Mouse (Mus musculus) kidney, embryonic 15.5 days (tissue): Measurements from ENCODE around the gene I830077J02Rik. TPM values are rescaled to one million over a fixed set of nuclear protein-coding genes. Genes with fewer than 3 reads are reported as not detected.
A peak's percentile ranks its signal among the peaks of the same experiment; 100 is the strongest.

Source experiments
- ATAC-seq: fragments of 200-750 bp; cut with Nextera tagmentation; replicated peaks from 2 replicates; pipeline ENCODE4 v1.8.0; 2017; ENCODE audit warnings: moderate TSS enrichment; ENCODE audit not compliant: low FRiP score
- H3K27ac ChIP-seq: fragments of 300-500 bp; sonication (generic); 2 replicates; pipeline ENCODE4 v1.5.1; 2015; ENCODE audit warnings: mild to moderate bottlenecking, inconsistent platforms
- H3K27me3 ChIP-seq: fragments of 300-500 bp; sonication (generic); 2 replicates; pipeline ENCODE4 v1.6.1; 2015; ENCODE audit warnings: inconsistent platforms
- H3K36me3 ChIP-seq: fragments of 300-500 bp; sonication (generic); 2 replicates; pipeline ENCODE4 v1.6.1; 2015; ENCODE audit warnings: inconsistent platforms
- H3K4me1 ChIP-seq: fragments of 300-500 bp; sonication (generic); 2 replicates; pipeline ENCODE4 v1.6.1; 2015; ENCODE audit warnings: inconsistent platforms
- H3K4me2 ChIP-seq: fragments of 300-500 bp; sonication (generic); 2 replicates; pipeline ENCODE4 v1.6.1; 2015; ENCODE audit warnings: moderate library complexity, mild to moderate bottlenecking, inconsistent platforms
- H3K4me3 ChIP-seq: fragments of 300-500 bp; sonication (generic); replicated peaks from 2 replicates; pipeline ENCODE4 v1.5.1; 2015; ENCODE audit warnings: mild to moderate bottlenecking, inconsistent platforms
- H3K9ac ChIP-seq: fragments of 300-500 bp; sonication (generic); 2 replicates; pipeline ENCODE4 v1.6.1; 2015; ENCODE audit warnings: mild to moderate bottlenecking, inconsistent platforms
- H3K9me3 ChIP-seq: fragments of 300-500 bp; sonication (generic); replicated peaks from 2 replicates; pipeline ENCODE4 v1.6.1; 2016; ENCODE audit warnings: inconsistent platforms
- WGBS: fragments of 180-500 bp; shearing (Covaris S2); methylation state at CpG from one replicate; pipeline ENCODE4 v1.1.7; 2015; ENCODE audit warnings: mixed read lengths; 5-methylcytosine and 5-hydroxymethylcytosine counted together
- polyA plus RNA-seq: library from polyadenylated mRNA; unstranded; fragments of >200 nt; fragmentation: Nextera tagmentation; extraction: Ambion mirVana; gene quantifications from 2 replicates; pipeline ENCODE4 v1.2.1, GENCODE M21; 2015

I830077J02Rik gene
- polyA plus RNA-seq, 1 experiment from 2014 or later: 0.53 TPM

- Histone ChIP-seq H3K36me3 (no peaks in the 10 kb centered on the region), H3K4me2 (no peak overlapping the region), H3K9me3 (no peaks in the 10 kb centered on the region), H3K27ac (no peak overlapping the region), H3K27me3 (no peaks in the 10 kb centered on the region), H3K4me3 (no peak overlapping the region), H3K9ac (no peak overlapping the region), H3K4me1 (peaks cover 4% of the 10 kb centered on the region; the same call in 1 of the 2 replicates)
- ATAC-seq: no peak
- 81% methylated on average over 3 of the region's 3 CpGs for WGBS
These were observed 31.7 kb downstream of the I830077J02Rik start for GRCm38 (mm10) chr3:105900716-105901115.

GRCm38 (mm10) chr3:105900266-105900665, 32.2 kb downstream of the I830077J02Rik start:
- no peaks in the 10 kb centered on the region for H3K27me3 ChIP-seq
- no peak overlapping the region for H3K9ac ChIP-seq
- no peaks in the 10 kb centered on the region for H3K9me3 ChIP-seq
- ATAC-seq: no peak
- H3K27ac ChIP-seq: no peak overlapping the region
- no peak overlapping the region for H3K4me3 ChIP-seq
- H3K36me3 ChIP-seq: no peaks in the 10 kb centered on the region
- peaks cover 7% of the 10 kb centered on the region; the same call in 1 of the 2 replicates for H3K4me1 ChIP-seq
- 78% methylated on average over 6 of the region's 6 CpGs for WGBS
- no peak overlapping the region for H3K4me2 ChIP-seq

- WGBS: 44% methylated on average over 8 of the region's 8 CpGs
- H3K9me3 ChIP-seq: no peaks in the 10 kb centered on the region
- peak; percentile 87 for ATAC-seq
These were observed 32.9 kb downstream of the I830077J02Rik start for GRCm38 (mm10) chr3:105899394-105900147.

GRCm38 (mm10) chr3:105898861-105899260, 33.6 kb downstream of the I830077J02Rik start:
- Histone ChIP-seq H3K36me3 (no peaks in the 10 kb centered on the region), H3K27ac (no peak overlapping the region), H3K27me3 (no peaks in the 10 kb centered on the region), H3K9ac (no peak overlapping the region), H3K4me2 (no peak overlapping the region), H3K4me3 (no peak overlapping the region), H3K9me3 (no peaks in the 10 kb centered on the region), H3K4me1 (peaks cover 21% of the 10 kb centered on the region)
- 97% methylated on average over 11 of the region's 11 CpGs for WGBS
- ATAC-seq: no peak

More at GRCm38 (mm10) chr3:105899394-105900147, 32.9 kb downstream of the I830077J02Rik start:
- Histone ChIP-seq H3K27me3 (no peaks in the 10 kb centered on the region), H3K27ac (no peak overlapping the region), H3K4me2 (no peak overlapping the region), H3K4me3 (no peak overlapping the region), H3K36me3 (no peaks in the 10 kb centered on the region), H3K4me1 (peaks cover 13% of the 10 kb centered on the region), H3K9ac (no peak overlapping the region)

- Histone ChIP-seq H3K36me3 (no peaks in the 10 kb centered on the region), H3K9ac (no peak overlapping the region), H3K27me3 (no peaks in the 10 kb centered on the region), H3K27ac (no peak overlapping the region), H3K9me3 (no peaks in the 10 kb centered on the region), H3K4me1 (peaks cover 26% of the 10 kb centered on the region), H3K4me3 (no peak overlapping the region), H3K4me2 (no peak overlapping the region)
- no peak for ATAC-seq
- 74% methylated on average over 2 of the region's 2 CpGs for WGBS
These were observed 34.1 kb downstream of the I830077J02Rik start for GRCm38 (mm10) chr3:105898325-105898724.

- Histone ChIP-seq H3K4me2 (no peak overlapping the region), H3K27me3 (no peaks in the 10 kb centered on the region), H3K36me3 (no peaks in the 10 kb centered on the region), H3K4me3 (no peak overlapping the region), H3K9me3 (no peaks in the 10 kb centered on the region), H3K9ac (no peak overlapping the region), H3K27ac (no peak overlapping the region), H3K4me1 (peaks cover 39% of the 10 kb centered on the region)
- WGBS: 78% methylated on average over 3 of the region's 3 CpGs
- no peak for ATAC-seq
These were observed 35.7 kb downstream of the I830077J02Rik start for GRCm38 (mm10) chr3:105896811-105897210.

- Histone ChIP-seq H3K9me3 (no peaks in the 10 kb centered on the region), H3K27ac (peak overlapping the region; percentile 49), H3K36me3 (no peaks in the 10 kb centered on the region), H3K27me3 (no peaks in the 10 kb centered on the region), H3K4me2 (no peak overlapping the region), H3K4me1 (peaks cover 48% of the 10 kb centered on the region), H3K9ac (no peak overlapping the region), H3K4me3 (no peak overlapping the region)
- ATAC-seq: no peak; the same call in 1 of the 2 replicates
- 70% methylated on average over 23 of the region's 23 CpGs for WGBS
These were observed 37.6 kb downstream of the I830077J02Rik start for GRCm38 (mm10) chr3:105894601-105895592.

- Histone ChIP-seq H3K27me3 (no peaks in the 10 kb centered on the region), H3K4me2 (no peak overlapping the region), H3K36me3 (no peaks in the 10 kb centered on the region), H3K27ac (peak overlapping the region; percentile 49), H3K4me3 (no peak overlapping the region), H3K9me3 (no peaks in the 10 kb centered on the region), H3K9ac (no peak overlapping the region), H3K4me1 (peaks cover 43% of the 10 kb centered on the region)
- WGBS: 36% methylated on average over 6 of the region's 6 CpGs
- peak; percentile 30; the same call in 1 of the 2 replicates for ATAC-seq
These were observed 38.5 kb downstream of the I830077J02Rik start for GRCm38 (mm10) chr3:105893941-105894391.

GRCm38 (mm10) chr3:105892572-105893495, 39.6 kb downstream of the I830077J02Rik start:
- H3K36me3 ChIP-seq: no peaks in the 10 kb centered on the region
- H3K9me3 ChIP-seq: no peaks in the 10 kb centered on the region
- no peak; the same call in 1 of the 2 replicates for ATAC-seq
- 74% methylated on average over 19 of the region's 19 CpGs for WGBS
- no peak overlapping the region for H3K9ac ChIP-seq
- H3K4me2 ChIP-seq: no peak overlapping the region
- no peak overlapping the region for H3K4me3 ChIP-seq
- H3K27ac ChIP-seq: peak overlapping the region; percentile 69
- H3K27me3 ChIP-seq: no peaks in the 10 kb centered on the region
- peaks cover 43% of the 10 kb centered on the region for H3K4me1 ChIP-seq

- Histone ChIP-seq H3K9me3 (no peaks in the 10 kb centered on the region), H3K27me3 (no peaks in the 10 kb centered on the region), H3K36me3 (no peaks in the 10 kb centered on the region), H3K4me2 (no peak overlapping the region), H3K9ac (no peak overlapping the region), H3K4me3 (no peak overlapping the region), H3K27ac (peak overlapping the region; percentile 69), H3K4me1 (peaks cover 43% of the 10 kb centered on the region)
- 60% methylated on average over 10 of the region's 10 CpGs for WGBS
- 0 out of 2 replicates have a peak, but pooled peaks have one; percentile 25 for ATAC-seq
These were observed 40.5 kb downstream of the I830077J02Rik start for GRCm38 (mm10) chr3:105891760-105892571.
